18 mouse cellular contexts compared by ENCODE assay signal in genomic region chr8:77650646-77651190, GRCm38 (mm10). TPM values are rescaled to one million over a fixed set of nuclear protein-coding genes. Genes with fewer than 3 reads are reported as not detected.
DNase-seq lines count a peak whose midpoint lies in the region; ATAC-seq lines count a peak whose summit lies in the region.
"Had no signal": no experiment of that assay in that cellular context is flagged by ENCODE, and none has a peak within 500 bp of the region (broad histone marks: within the 10 kb centered on the region; RNA-seq: fewer than 3 reads in every experiment).

No protein-coding gene starts in this region.

- no peaks in the 10 kb centered on the region for H3K27me3 ChIP-seq in kidney, embryonic 16.5 days (ENCODE audit: insufficient read depth, low read length)
- no peaks in the 10 kb centered on the region for H3K27me3 ChIP-seq in embryonic facial prominence, embryonic 10.5 days (replicated peaks; ENCODE audit: low read depth, poor library complexity, severe bottlenecking)
- H3K27me3 ChIP-seq: liver, embryonic 15.5 days; midbrain, embryonic 12.5 days had no signal

- H3K4me2 ChIP-seq in kidney, embryonic 16.5 days (replicated peaks; ENCODE audit: low read depth, low read length): no peak overlapping the region
- H3K4me2 ChIP-seq: heart, embryonic 11.5 days; liver, embryonic 15.5 days; midbrain, embryonic 12.5 days had no signal

- 25% methylated on average over 1 of the region's 1 CpGs for WGBS in kidney, embryonic 16.5 days
- 50% methylated on average over 1 of the region's 1 CpGs for WGBS in embryonic facial prominence, embryonic 10.5 days

- DNase-seq in heart, postnatal 10 days: peak; percentile 14 to 27
- no peak for DNase-seq in heart, postnatal 14 days
- no peak for DNase-seq in kidney, postnatal 25 days
- DNase-seq in 3T3-L1 (ENCODE audit: low read depth, low spot score): peak; percentile 19
- DNase-seq in embryonic facial prominence, embryonic 10.5 days (ENCODE audit: low spot score): peak; percentile 46
- DNase-seq in cerebellum, adult 8-10 months: no peak
- DNase-seq: adrenal gland, postnatal 10 days; cerebellum, adult 18-20 months; gastrocnemius, postnatal 36 days; heart, postnatal 36 days; kidney, adult 8-10 months; layer of hippocampus, adult 9-11 months; thymus, postnatal 36 days had no signal

- intact Hi-C loops in heart, postnatal 10 days (cut with DNase I): no loop called here
- intact Hi-C loops in heart, postnatal 14 days (cut with DNase I): no loop called here

- H3K36me3 ChIP-seq in kidney, embryonic 16.5 days (ENCODE audit: insufficient read depth, low read length): no peaks in the 10 kb centered on the region
- H3K36me3 ChIP-seq in embryonic facial prominence, embryonic 10.5 days (replicated peaks): no peaks in the 10 kb centered on the region
- H3K36me3 ChIP-seq: liver, embryonic 15.5 days; midbrain, embryonic 12.5 days had no signal

- no peaks in the 10 kb centered on the region for H3K4me1 ChIP-seq in kidney, embryonic 16.5 days (ENCODE audit: insufficient read depth, low read length)
- peaks cover 9% of the 10 kb centered on the region for H3K4me1 ChIP-seq in embryonic facial prominence, embryonic 10.5 days
- H3K4me1 ChIP-seq: liver, embryonic 15.5 days; midbrain, embryonic 12.5 days had no signal

- no peak for ATAC-seq in kidney, embryonic 16.5 days (ENCODE audit: low FRiP score, low TSS enrichment)
- ATAC-seq: forebrain, embryonic 14.5 days had no signal

- H3K9me3 ChIP-seq in kidney, embryonic 16.5 days (ENCODE audit: low read length): no peaks in the 10 kb centered on the region
- H3K9me3 ChIP-seq in embryonic facial prominence, embryonic 10.5 days: no peaks in the 10 kb centered on the region
- H3K9me3 ChIP-seq: liver, embryonic 15.5 days; midbrain, embryonic 12.5 days had no signal

- H3K9ac ChIP-seq in kidney, embryonic 16.5 days (replicated peaks; ENCODE audit: low read length): no peak overlapping the region
- H3K9ac ChIP-seq: liver, embryonic 15.5 days; midbrain, embryonic 12.5 days had no signal

- H3K27ac ChIP-seq in kidney, embryonic 16.5 days (ENCODE audit: low read length): peak overlapping the region; percentile 73; the same call in 1 of the 2 replicates
- peak overlapping the region; percentile 70 for H3K27ac ChIP-seq in embryonic facial prominence, embryonic 10.5 days (replicated peaks)
- H3K27ac ChIP-seq: liver, embryonic 15.5 days; midbrain, embryonic 12.5 days had no signal

- H3K4me3 ChIP-seq in kidney, embryonic 16.5 days (ENCODE audit: low read length): no peak overlapping the region
- no peak overlapping the region for H3K4me3 ChIP-seq in embryonic facial prominence, embryonic 10.5 days
- H3K4me3 ChIP-seq: liver, embryonic 15.5 days; midbrain, embryonic 12.5 days had no signal

RNA-seq across cellular contexts. Expression of gene Tmem184c, which starts 40.2 kb away (rescaled TPM):
- 10 to 100 TPM; 16.1 to 20.3 TPM for total RNA-seq in heart, postnatal 10 days (2021)
- total RNA-seq in heart, postnatal 14 days (2021): 10 to 100 TPM; 14.4 to 15.4 TPM
- polyA plus RNA-seq in kidney, embryonic 16.5 days (2015; fragmentation: Nextera tagmentation; extraction: Ambion mirVana): 37.7 and 39.1 TPM in 2 replicates
- polyA plus RNA-seq in embryonic facial prominence, embryonic 10.5 days (2016; fragmentation: Nextera tagmentation; extraction: Ambion mirVana): 44.6 and 48.8 TPM in 2 replicates

Comparison
In these comparisons a context has a peak if more than half of its experiments do, and no peak if none do; other contexts are left out.
1. DNase-seq: peak in heart, postnatal 10 days (2 of 2), 3T3-L1 (single experiment) and embryonic facial prominence, embryonic 10.5 days (single experiment); none in heart, postnatal 14 days (0 of 2), kidney, postnatal 25 days (0 of 2) and cerebellum, adult 8-10 months (single experiment).